ENCODE assay signal across 10 mouse cellular contexts in the genomic region with DNA sequence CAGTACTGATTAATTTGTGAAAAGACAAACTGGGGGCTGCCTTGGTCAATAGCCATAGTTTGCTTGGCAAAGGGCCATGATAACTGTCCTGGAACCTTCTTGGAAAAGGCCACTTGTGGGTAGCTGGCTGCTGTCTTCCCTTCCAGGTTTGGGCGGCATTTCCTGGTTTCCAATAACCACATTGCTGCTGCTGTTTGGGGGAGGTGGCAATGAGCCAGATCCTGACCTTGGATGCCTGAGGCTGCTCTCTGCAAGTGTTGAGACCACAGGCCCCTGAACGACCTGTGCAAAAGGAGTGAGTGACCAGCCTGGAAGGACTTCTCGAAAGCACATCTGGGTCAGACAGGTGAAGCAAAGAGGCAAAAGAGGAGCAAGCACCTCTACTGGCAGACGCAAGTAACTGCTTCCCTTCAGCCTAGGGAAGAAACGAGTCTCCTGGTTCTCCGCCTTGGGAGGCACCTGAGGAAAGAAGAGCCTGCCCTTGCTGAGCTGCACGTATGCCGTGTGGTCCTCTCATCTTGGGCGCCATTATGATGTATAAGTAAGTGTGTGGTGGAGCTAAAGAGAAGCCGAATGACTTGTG.
A peak's percentile ranks its signal among the peaks of the same experiment; 100 is the strongest.
DNase-seq lines count a peak whose midpoint lies in the region; ATAC-seq and TF ChIP-seq lines count a peak whose summit lies in the region.
"Had no signal": no experiment of that assay in that cellular context is flagged by ENCODE, and none has a peak within 500 bp of the region (broad histone marks: within the 10 kb centered on the region; RNA-seq: fewer than 3 reads in every experiment).

No protein-coding gene starts in this region.

- ATAC-seq in forebrain, embryonic 11.5 days (replicated peaks; ENCODE audit: low FRiP score) = 0 out of 2 replicates have a peak, but pooled peaks have one; percentile 8
- no peak for ATAC-seq in forebrain, embryonic 14.5 days
- no peak for ATAC-seq in megakaryocyte, adult 5-6 weeks (ENCODE audit: poor library complexity, severe bottlenecking)

- peaks cover 9% of the 10 kb centered on the region; the same call in 1 of the 2 replicates for H3K27me3 ChIP-seq in forebrain, embryonic 11.5 days (ENCODE audit: control insufficient read depth, insufficient read depth, low read length)
- H3K27me3 ChIP-seq in forebrain, embryonic 14.5 days (replicated peaks; ENCODE audit: control insufficient read depth, insufficient read depth, low read length) = peaks cover 26% of the 10 kb centered on the region

- no peak overlapping the region for H3K9ac ChIP-seq in forebrain, embryonic 11.5 days (ENCODE audit: low read length)
- H3K9ac ChIP-seq in forebrain, embryonic 14.5 days (ENCODE audit: low read length) = no peak overlapping the region

- TF ChIP-seq POLR2A in brain, embryonic 14.5 days (IDR thresholded peaks at IDR 0.05; ENCODE audit: borderline replicate concordance, extremely low read depth, insufficient read depth, insufficient read length, poor library complexity, severe bottlenecking) = no peak

- H3K4me1 ChIP-seq in forebrain, embryonic 11.5 days (replicated peaks; ENCODE audit: control insufficient read depth, insufficient read depth, low read length) = no peaks in the 10 kb centered on the region
- H3K4me1 ChIP-seq in forebrain, embryonic 14.5 days (ENCODE audit: control insufficient read depth, insufficient read depth, low read length) = 0 out of 2 replicates have a peak, but pooled peaks cover 5% of the 10 kb centered on the region

- DNase-seq in forebrain, embryonic 11.5 days (ENCODE audit: low spot score) = no peak
- no peak for DNase-seq in forebrain, embryonic 14.5 days (ENCODE audit: low spot score)
- no peak for DNase-seq in layer of hippocampus, adult 2 months (ENCODE audit: low spot score in 2 of 2)
- DNase-seq in layer of hippocampus, adult 18-20 months (ENCODE audit: low spot score in 2 of 2) = no peak
- DNase-seq in A20 (ENCODE audit: low read depth, low spot score) = peak; percentile 50
- DNase-seq in brain, embryonic 14.5 days (ENCODE audit: low read depth) = no peak
- no peak for DNase-seq in layer of hippocampus, postnatal 36 days
- DNase-seq: cerebellum, adult 11-12 months; kidney, postnatal 25 days had no signal

- no peaks in the 10 kb centered on the region for H3K9me3 ChIP-seq in forebrain, embryonic 11.5 days (ENCODE audit: control insufficient read depth, low read length)
- H3K9me3 ChIP-seq in forebrain, embryonic 14.5 days (replicated peaks; ENCODE audit: control insufficient read depth, low read length) = no peaks in the 10 kb centered on the region

- 40% methylated on average over 10 of the region's 10 CpGs for WGBS in forebrain, embryonic 11.5 days
- 54% methylated on average over 10 of the region's 10 CpGs for WGBS in forebrain, embryonic 14.5 days

- H3K4me2 ChIP-seq in forebrain, embryonic 11.5 days (ENCODE audit: low read depth, low read length, severe bottlenecking) = no peak overlapping the region
- H3K4me2 ChIP-seq in forebrain, embryonic 14.5 days (ENCODE audit: low read length) = no peak overlapping the region

- H3K36me3 ChIP-seq in forebrain, embryonic 11.5 days (ENCODE audit: control insufficient read depth, insufficient read depth, low read length) = no peaks in the 10 kb centered on the region
- no peaks in the 10 kb centered on the region for H3K36me3 ChIP-seq in forebrain, embryonic 14.5 days (ENCODE audit: control insufficient read depth, insufficient read depth, low read length)

- peak; percentile 70 for TF ChIP-seq CTCF in layer of hippocampus, adult 2 months (conservative IDR thresholded peaks at IDR 0.05)
- TF ChIP-seq CTCF in brain, embryonic 14.5 days (IDR thresholded peaks at IDR 0.05; ENCODE audit: borderline replicate concordance, extremely low read depth, insufficient read depth, insufficient read length) = peak; percentile 50; the same call in 1 of the 2 replicates

- no peak overlapping the region for H3K27ac ChIP-seq in forebrain, embryonic 11.5 days (ENCODE audit: low read depth, low read length)
- H3K27ac ChIP-seq in forebrain, embryonic 14.5 days (ENCODE audit: low read depth, low read length) = no peak overlapping the region
- no peak overlapping the region for H3K27ac ChIP-seq in layer of hippocampus, adult 2 months

- H3K4me3 ChIP-seq in forebrain, embryonic 11.5 days (ENCODE audit: low read depth, low read length) = no peak overlapping the region
- no peak overlapping the region for H3K4me3 ChIP-seq in forebrain, embryonic 14.5 days (ENCODE audit: low read depth, low read length)
- no peak overlapping the region for H3K4me3 ChIP-seq in layer of hippocampus, adult 2 months
